Mouse (Mus musculus) hindbrain, embryonic 16.5 days (tissue): ENCODE measurements around the gene Padi2. TPM values are rescaled to one million over a fixed set of nuclear protein-coding genes. Genes with fewer than 3 reads are reported as not detected.
A peak's percentile ranks its signal among the peaks of the same experiment; 100 is the strongest.

Experiments used
- ATAC-seq: fragments of 200-750 bp; cut with Nextera tagmentation; 2 replicates; pipeline ENCODE4 v1.8.0; 2017; ENCODE audit warnings: moderate TSS enrichment, moderate library complexity
- H3K27ac ChIP-seq: fragments of 300-500 bp; sonication (generic); 2 replicates; pipeline ENCODE4 v1.5.1; 2014; ENCODE audit warnings: low read depth, mild to moderate bottlenecking, control low read depth, low read length, moderate library complexity
- H3K27me3 ChIP-seq: fragments of 300-500 bp; sonication (generic); replicated peaks from 2 replicates; pipeline ENCODE4 v1.6.1; 2014; ENCODE audit warnings: low read length; ENCODE audit not compliant: control insufficient read depth, insufficient read depth
- H3K36me3 ChIP-seq: fragments of 300-500 bp; sonication (generic); 2 replicates; pipeline ENCODE4 v1.6.1; 2014; ENCODE audit warnings: mild to moderate bottlenecking, low read length, moderate library complexity, mixed read lengths; ENCODE audit not compliant: control insufficient read depth, insufficient read depth
- H3K4me1 ChIP-seq: fragments of 300-500 bp; sonication (generic); 2 replicates; pipeline ENCODE4 v1.6.1; 2014; ENCODE audit warnings: low read depth, low read length; ENCODE audit not compliant: control insufficient read depth, insufficient read depth
- H3K4me2 ChIP-seq: fragments of 300-500 bp; sonication (generic); 2 replicates; pipeline ENCODE4 v1.6.1; 2014; ENCODE audit warnings: mild to moderate bottlenecking, low read length, control low read depth, moderate library complexity
- H3K4me3 ChIP-seq: fragments of 300-500 bp; sonication (generic); 2 replicates; pipeline ENCODE4 v1.5.1; 2014; ENCODE audit warnings: mild to moderate bottlenecking, low read length, control low read depth, moderate library complexity
- H3K9ac ChIP-seq: fragments of 300-500 bp; sonication (generic); 2 replicates; pipeline ENCODE4 v1.6.1; 2014; ENCODE audit warnings: low read depth, mild to moderate bottlenecking, control low read depth, low read length, moderate library complexity
- H3K9me3 ChIP-seq: fragments of 300-500 bp; sonication (generic); 2 replicates; pipeline ENCODE4 v1.6.1; 2014; ENCODE audit warnings: mild to moderate bottlenecking, low read length, moderate library complexity; ENCODE audit not compliant: control insufficient read depth
- WGBS: fragments of 180-500 bp; shearing (Covaris S2); extraction: QIAGEN DNeasy Blood & Tissue Kit; methylation state at CpG from one replicate; pipeline ENCODE4 v1.1.7; 2014; 5-methylcytosine and 5-hydroxymethylcytosine counted together
- polyA plus RNA-seq: library from polyadenylated mRNA; unstranded; fragments of >200 nt; fragmentation: Nextera tagmentation; extraction: Ambion mirVana; gene quantifications from 2 replicates; pipeline ENCODE4 v1.2.1, GENCODE M21; 2015

The Padi2 gene
- polyA plus RNA-seq, 1 experiment from 2014 or later: 2.4 TPM

GRCm38 (mm10) chr4:140947487-140948440 is 41.6 kb downstream of the Padi2 start:
- Histone ChIP-seq H3K36me3 (no peaks in the 10 kb centered on the region), H3K4me3 (no peak overlapping the region), H3K4me2 (no peak overlapping the region), H3K9ac (no peak overlapping the region), H3K27me3 (no peaks in the 10 kb centered on the region), H3K4me1 (no peaks in the 10 kb centered on the region), H3K27ac (no peak overlapping the region), H3K9me3 (no peaks in the 10 kb centered on the region)
- ATAC-seq: no peak
- WGBS: 89% methylated on average over 12 of the region's 12 CpGs

GRCm38 (mm10) chr4:140948481-140948880 is 42.3 kb downstream of the Padi2 start:
- H3K4me3 ChIP-seq: no peak overlapping the region
- H3K27ac ChIP-seq: no peak overlapping the region
- H3K9me3 ChIP-seq: no peaks in the 10 kb centered on the region
- 79% methylated on average over 6 of the region's 6 CpGs for WGBS
- ATAC-seq: no peak
- no peak overlapping the region for H3K9ac ChIP-seq
- no peaks in the 10 kb centered on the region for H3K27me3 ChIP-seq
- no peak overlapping the region for H3K4me2 ChIP-seq
- no peaks in the 10 kb centered on the region for H3K4me1 ChIP-seq
- H3K36me3 ChIP-seq: no peaks in the 10 kb centered on the region

- Histone ChIP-seq H3K4me3 (no peak overlapping the region), H3K4me1 (no peaks in the 10 kb centered on the region), H3K9ac (no peak overlapping the region), H3K27ac (no peak overlapping the region), H3K4me2 (no peak overlapping the region), H3K9me3 (no peaks in the 10 kb centered on the region), H3K36me3 (no peaks in the 10 kb centered on the region), H3K27me3 (no peaks in the 10 kb centered on the region)
- 79% methylated on average over 8 of the region's 8 CpGs for WGBS
- ATAC-seq: no peak
These were observed 42.9 kb downstream of the Padi2 start for GRCm38 (mm10) chr4:140949052-140949451.

- H3K9me3 ChIP-seq: no peaks in the 10 kb centered on the region
- no peak overlapping the region for H3K4me2 ChIP-seq
- no peak overlapping the region for H3K9ac ChIP-seq
- WGBS: 89% methylated on average over 16 of the region's 16 CpGs
- H3K4me1 ChIP-seq: no peaks in the 10 kb centered on the region
- no peak overlapping the region for H3K4me3 ChIP-seq
- no peak overlapping the region for H3K27ac ChIP-seq
- no peaks in the 10 kb centered on the region for H3K36me3 ChIP-seq
- no peak for ATAC-seq
- H3K27me3 ChIP-seq: no peaks in the 10 kb centered on the region
These were observed 43.5 kb downstream of the Padi2 start for GRCm38 (mm10) chr4:140949616-140950015.

- Histone ChIP-seq H3K27ac (no peak overlapping the region), H3K9ac (no peak overlapping the region), H3K27me3 (no peaks in the 10 kb centered on the region), H3K36me3 (no peaks in the 10 kb centered on the region), H3K4me3 (no peak overlapping the region), H3K4me1 (no peaks in the 10 kb centered on the region), H3K4me2 (no peak overlapping the region), H3K9me3 (no peaks in the 10 kb centered on the region)
- no peak for ATAC-seq
- 71% methylated on average over 3 of the region's 3 CpGs for WGBS
These were observed 44.4 kb downstream of the Padi2 start for GRCm38 (mm10) chr4:140950574-140950973.

GRCm38 (mm10) chr4:140951861-140952641 is 45.9 kb downstream of the Padi2 start:
- H3K4me3 ChIP-seq: no peak overlapping the region
- no peaks in the 10 kb centered on the region for H3K9me3 ChIP-seq
- no peak overlapping the region for H3K4me2 ChIP-seq
- no peaks in the 10 kb centered on the region for H3K36me3 ChIP-seq
- H3K27ac ChIP-seq: no peak overlapping the region
- H3K9ac ChIP-seq: no peak overlapping the region
- H3K27me3 ChIP-seq: no peaks in the 10 kb centered on the region
- WGBS: 87% methylated on average over 18 of the region's 18 CpGs
- ATAC-seq: no peak
- H3K4me1 ChIP-seq: peaks cover 3% of the 10 kb centered on the region; the same call in 1 of the 2 replicates

GRCm38 (mm10) chr4:140957131-140957702 is 51.1 kb downstream of the Padi2 start:
- peak overlapping the region; percentile 43 for H3K4me3 ChIP-seq
- H3K9ac ChIP-seq: peak overlapping the region; percentile 58
- H3K9me3 ChIP-seq: no peaks in the 10 kb centered on the region
- peak overlapping the region; percentile 72 for H3K4me2 ChIP-seq
- 5% methylated on average over 17 of the region's 17 CpGs for WGBS
- H3K27me3 ChIP-seq: no peaks in the 10 kb centered on the region
- no peak for ATAC-seq
- H3K36me3 ChIP-seq: no peaks in the 10 kb centered on the region
- peak overlapping the region; percentile 57 for H3K27ac ChIP-seq
- peaks cover 11% of the 10 kb centered on the region for H3K4me1 ChIP-seq

GRCm38 (mm10) chr4:140957725-140958124 is 51.6 kb downstream of the Padi2 start:
- H3K4me1 ChIP-seq: peaks cover 16% of the 10 kb centered on the region
- ATAC-seq: peak; percentile 31; the same call in 1 of the 2 replicates
- under 1% methylated on average over 13 of the region's 13 CpGs for WGBS

GRCm38 (mm10) chr4:140958319-140958718 is 52.2 kb downstream of the Padi2 start:
- no peak for ATAC-seq
- Histone ChIP-seq H3K4me3 (no peak overlapping the region), H3K4me2 (no peak overlapping the region), H3K9ac (no peak overlapping the region), H3K27ac (no peak overlapping the region), H3K36me3 (no peaks in the 10 kb centered on the region), H3K9me3 (no peaks in the 10 kb centered on the region), H3K4me1 (peaks cover 22% of the 10 kb centered on the region), H3K27me3 (no peaks in the 10 kb centered on the region)
- 66% methylated on average over 6 of the region's 6 CpGs for WGBS

More at GRCm38 (mm10) chr4:140957725-140958124, 51.6 kb downstream of the Padi2 start:
- Histone ChIP-seq H3K27ac (peak overlapping the region; percentile 57), H3K9me3 (no peaks in the 10 kb centered on the region), H3K9ac (peak overlapping the region; percentile 58), H3K4me3 (peak overlapping the region; percentile 43), H3K36me3 (no peaks in the 10 kb centered on the region), H3K27me3 (no peaks in the 10 kb centered on the region), H3K4me2 (peak overlapping the region; percentile 72)
